Mouse (Mus musculus) megakaryocyte progenitor cell, adult 5-6 weeks (primary cell): ENCODE data around the gene Veph1. TPM values are rescaled to one million over a fixed set of nuclear protein-coding genes. Genes with fewer than 3 reads are reported as not detected.

Experiments used
- ATAC-seq: replicated peaks from 2 replicates; pipeline ENCODE4 v1.8.0; 2016; ENCODE audit warnings: mild to moderate bottlenecking, moderate TSS enrichment, inconsistent platforms; ENCODE audit not compliant: poor library complexity
- total RNA-seq, 2 experiments: library from RNA; stranded (forward) in 1 of 2; stranded (reverse) in 1 of 2; fragments of 157-497, 149-512 nt in 1 of 2; fragments of 200-1000 nt in 1 of 2; gene quantifications; 2 replicates each; pipeline versions ENCODE4 v1.2.3 to v1.2.4; 2015 to 2017

Gene Veph1
- total RNA-seq, 2 experiments from 2014 or later = not detected

DNA sequence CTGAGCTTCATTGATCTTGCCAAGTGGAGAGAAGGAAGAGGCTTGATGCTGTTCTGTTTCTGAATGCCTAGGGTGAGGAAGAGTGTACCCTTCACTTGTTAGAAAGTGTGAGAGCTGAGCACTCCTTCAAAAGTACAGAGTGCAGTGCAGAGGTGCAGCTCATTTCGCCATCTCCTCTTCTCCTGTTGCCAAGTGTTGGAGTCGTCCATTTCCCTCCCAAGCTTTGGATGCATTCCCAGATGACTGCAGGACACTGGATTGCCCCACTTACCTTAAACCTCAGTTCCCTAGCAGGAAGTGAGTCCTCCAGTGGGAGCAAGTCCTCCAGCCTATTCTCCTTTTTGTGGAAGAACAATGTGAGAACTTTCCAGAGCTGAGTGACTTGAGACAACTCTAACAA, 263.3 kb downstream of the Veph1 start:
- no peak for ATAC-seq

DNA sequence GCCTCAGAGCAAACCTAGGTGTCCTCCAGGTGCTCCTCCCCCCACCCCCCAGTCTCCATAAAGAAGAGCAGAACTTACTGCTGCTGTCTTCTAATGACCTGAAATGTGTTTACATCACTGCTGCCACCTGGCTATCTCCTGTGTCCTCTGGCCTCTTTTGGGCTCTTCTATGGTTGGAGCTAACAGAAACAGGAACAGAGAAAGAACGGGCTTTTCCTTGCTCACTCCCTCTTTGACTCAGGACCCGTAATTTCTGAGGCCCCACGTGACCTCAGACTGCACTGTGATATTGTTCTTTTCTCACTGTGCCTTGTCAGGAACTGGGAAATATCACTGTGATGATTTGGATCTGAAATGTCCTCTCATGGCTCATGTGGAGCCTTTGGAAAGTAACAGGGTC, 271.2 kb downstream of the Veph1 start:
- no peak for ATAC-seq

DNA sequence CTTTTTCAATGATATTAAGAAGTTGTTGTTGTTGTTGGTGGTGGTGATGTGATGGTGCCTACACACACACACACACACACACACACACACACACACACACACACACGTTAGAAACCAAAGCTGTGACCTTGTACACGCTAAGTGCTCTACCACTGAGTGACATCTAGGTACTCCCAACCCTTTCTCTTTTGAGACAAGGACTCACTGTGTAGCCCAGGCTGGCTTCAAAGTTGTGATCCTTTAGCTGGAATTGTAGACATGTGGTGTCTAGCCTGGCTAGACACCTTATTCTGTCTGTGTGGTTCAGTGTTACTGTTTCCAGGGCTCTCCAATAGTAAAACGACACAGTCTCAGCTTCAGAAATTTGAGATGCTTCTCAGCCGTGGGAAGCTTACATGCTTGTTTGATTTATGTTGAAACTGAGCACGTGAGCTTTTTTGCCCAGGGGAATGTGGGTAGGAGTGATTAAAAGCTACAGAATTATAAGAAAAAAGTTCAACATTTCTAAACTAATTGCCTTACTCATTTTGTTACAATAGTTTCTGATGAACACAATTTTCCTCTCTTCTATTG, 272.3 kb downstream of the Veph1 start:
- ATAC-seq = no peak

DNA sequence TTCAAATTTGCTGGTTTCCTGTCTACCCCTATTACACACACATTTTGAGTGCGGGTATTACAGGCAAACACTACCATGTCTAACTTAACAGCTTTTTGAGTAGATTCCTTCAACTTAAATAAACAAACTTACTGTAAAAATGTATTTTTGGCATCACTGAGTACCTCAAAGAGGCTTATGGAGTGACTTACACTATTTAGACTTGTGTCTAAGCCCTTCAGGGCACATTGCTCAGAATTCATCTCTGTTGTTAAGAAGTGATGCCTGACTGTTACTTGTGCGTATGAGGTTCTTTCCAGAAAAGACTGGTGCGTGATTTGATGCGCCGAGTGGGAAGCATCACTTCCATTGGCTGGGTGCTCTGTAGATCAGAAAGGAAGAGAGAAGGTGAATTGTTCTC, 277.5 kb downstream of the Veph1 start:
- ATAC-seq = no peak

DNA sequence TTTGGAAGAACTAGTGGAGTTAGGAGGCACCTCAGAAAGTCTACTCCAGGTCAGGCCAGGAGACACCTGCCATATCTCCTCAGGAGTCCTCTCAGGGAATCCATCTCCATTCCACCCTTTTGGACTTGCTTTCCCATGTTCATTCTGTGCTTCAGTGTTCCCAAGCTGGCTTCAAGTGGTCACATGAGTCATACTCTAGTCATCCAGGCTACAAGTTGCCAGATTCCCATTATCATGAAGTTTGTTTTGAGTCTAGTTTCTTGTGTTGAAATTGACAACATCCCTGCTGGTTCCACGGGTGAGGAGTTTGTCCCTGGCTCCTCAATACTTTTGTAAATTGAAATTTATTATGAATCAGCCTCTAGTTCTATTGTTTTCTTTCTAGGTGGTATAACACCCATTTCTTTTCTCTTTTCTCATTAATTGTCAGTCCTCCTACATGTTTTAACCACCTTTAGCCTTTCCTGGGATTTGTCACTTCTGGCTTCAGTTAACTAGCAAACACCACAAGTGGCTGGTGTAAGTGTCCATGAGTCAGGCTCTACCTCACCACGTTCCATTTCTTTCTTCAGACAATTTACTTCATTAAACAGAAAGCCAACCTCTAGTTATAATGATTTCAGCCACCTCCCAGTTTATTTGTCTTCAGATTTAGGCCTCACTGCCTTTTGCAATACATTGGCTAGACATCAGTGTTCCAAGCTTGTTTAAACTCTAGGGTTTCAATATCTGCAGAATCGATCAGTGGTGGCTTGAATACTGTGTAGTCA, 288.8 kb downstream of the Veph1 start:
- ATAC-seq = no peak

DNA sequence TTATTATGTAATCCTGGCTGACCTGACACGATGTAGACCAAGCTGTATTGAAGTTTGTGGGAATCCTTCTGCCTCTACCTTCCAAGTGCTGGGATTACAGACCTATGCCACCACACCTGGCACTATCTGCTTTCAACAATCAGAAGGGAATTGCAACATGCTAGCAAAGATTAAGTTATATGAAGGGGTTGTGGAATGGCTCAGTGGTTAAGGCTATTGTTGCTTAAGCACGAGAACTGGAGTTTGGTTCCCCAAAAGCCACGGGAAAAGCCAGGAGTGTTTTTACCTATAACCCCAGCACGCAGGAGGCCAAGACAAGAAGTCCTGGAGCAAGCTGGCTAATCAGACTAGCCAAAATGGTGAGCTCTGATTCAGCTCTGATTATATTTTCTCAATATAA, 291.6 kb downstream of the Veph1 start:
- peak; percentile 54 for ATAC-seq

DNA sequence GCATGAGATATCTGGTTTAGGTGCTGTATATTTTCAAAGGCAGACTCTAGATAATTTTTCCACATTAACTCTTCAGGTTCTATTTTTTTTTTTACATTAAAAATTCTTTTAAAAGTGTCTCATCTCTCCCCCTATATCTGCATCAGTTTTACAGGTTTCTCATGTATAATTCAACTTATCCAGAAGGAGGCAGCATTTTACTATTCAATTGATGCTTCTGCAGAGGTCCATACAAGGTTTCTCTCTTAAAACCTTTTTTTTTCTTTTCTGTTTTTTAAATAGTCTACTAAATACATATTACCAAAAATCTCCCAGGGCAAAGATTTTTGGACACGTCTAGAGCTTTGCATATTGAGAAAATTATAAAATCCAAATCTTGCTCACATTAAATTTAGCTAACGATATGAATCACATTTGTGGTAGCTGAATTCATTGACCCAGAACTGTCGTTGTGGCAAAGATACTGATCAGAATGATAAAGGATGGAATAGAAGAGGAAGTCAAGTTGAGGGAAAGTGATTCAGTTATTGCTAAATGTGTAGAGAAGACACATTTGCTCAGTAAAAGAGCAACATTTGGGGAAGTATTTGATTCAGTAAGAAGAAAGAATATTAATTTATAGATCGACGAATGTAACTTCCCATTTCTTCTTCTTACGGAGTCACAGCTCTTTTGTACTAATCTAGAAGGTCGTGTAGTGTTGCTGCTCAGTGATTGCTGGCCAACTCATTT, 292.3 kb downstream of the Veph1 start:
- ATAC-seq = peak; percentile 69

Other genes starting within 250 kb of the Veph1 start
- gene Ptx3, start 76.9 kb downstream of the Veph1 start, total RNA-seq (2015) = not detected in 2 replicates
- not detected in 2 replicates for gene Ptx3, start 76.9 kb downstream of the Veph1 start, total RNA-seq (2017)